Mouse (Mus musculus) 416B (cell line): ENCODE results near the gene Pf4.

ENCODE experiments used
- DNase-seq: peaks from one replicate; pipeline ENCODE4 v3.0.0; 2011; ENCODE audit warnings: low read depth

Pf4 gene

GRCm38 (mm10) chr5:90771880-90772653 lies at the start of gene Pf4:
Gene Pf4 (plus strand): TSS chr5:90772435.
- peak; percentile 94 for DNase-seq

GRCm38 (mm10) chr5:90722656-90723055 lies 49.6 kb upstream of the Pf4 start:
- no peak for DNase-seq

GRCm38 (mm10) chr5:90728254-90728653 lies 44.0 kb upstream of the Pf4 start:
- no peak for DNase-seq

- DNase-seq: no peak
Observed at GRCm38 (mm10) chr5:90731480-90731879, 40.8 kb upstream of the Pf4 start.

GRCm38 (mm10) chr5:90742029-90742428 lies 30.2 kb upstream of the Pf4 start:
- peak; percentile 99 for DNase-seq

GRCm38 (mm10) chr5:90753934-90754333 lies 18.3 kb upstream of the Pf4 start:
- DNase-seq: peak; percentile 77

- DNase-seq: peak; percentile 67
Observed at GRCm38 (mm10) chr5:90758020-90758605, 14.1 kb upstream of the Pf4 start.

GRCm38 (mm10) chr5:90759077-90760065 lies 12.9 kb upstream of the Pf4 start, which contains the start of gene Cxcl5:
Gene Cxcl5 (plus strand): TSS chr5:90759360.
- no peak for DNase-seq

- DNase-seq: no peak
Observed at GRCm38 (mm10) chr5:90760303-90760702, 11.9 kb upstream of the Pf4 start.

GRCm38 (mm10) chr5:90760844-90761243 lies 11.4 kb upstream of the Pf4 start:
- DNase-seq: no peak

- DNase-seq: no peak
Observed at GRCm38 (mm10) chr5:90761834-90762233, 10.4 kb upstream of the Pf4 start.

GRCm38 (mm10) chr5:90763912-90764665 lies 8.1 kb upstream of the Pf4 start:
- DNase-seq: no peak

GRCm38 (mm10) chr5:90765821-90766606 lies 6.2 kb upstream of the Pf4 start:
- peak; percentile 83 for DNase-seq

GRCm38 (mm10) chr5:90768218-90768617 lies 4.0 kb upstream of the Pf4 start, which contains the start of gene Ppbp:
Gene Ppbp (plus strand): TSS chr5:90768518.
- DNase-seq: no peak

- peak; percentile 51 for DNase-seq
Observed at GRCm38 (mm10) chr5:90771369-90771768, 866 bp upstream of the Pf4 start.

- peak; percentile 92 for DNase-seq
Observed at GRCm38 (mm10) chr5:90775562-90775961, 3.3 kb downstream of the Pf4 start.

- no peak for DNase-seq
Observed at GRCm38 (mm10) chr5:90777621-90778020, 5.4 kb downstream of the Pf4 start.

- DNase-seq: no peak
Observed at GRCm38 (mm10) chr5:90778856-90779255, 6.6 kb downstream of the Pf4 start.

GRCm38 (mm10) chr5:90783697-90784096 lies 11.5 kb downstream of the Pf4 start:
- DNase-seq: no peak
